Mouse (Mus musculus): ENCODE data around the gene Apoe.

DNA sequence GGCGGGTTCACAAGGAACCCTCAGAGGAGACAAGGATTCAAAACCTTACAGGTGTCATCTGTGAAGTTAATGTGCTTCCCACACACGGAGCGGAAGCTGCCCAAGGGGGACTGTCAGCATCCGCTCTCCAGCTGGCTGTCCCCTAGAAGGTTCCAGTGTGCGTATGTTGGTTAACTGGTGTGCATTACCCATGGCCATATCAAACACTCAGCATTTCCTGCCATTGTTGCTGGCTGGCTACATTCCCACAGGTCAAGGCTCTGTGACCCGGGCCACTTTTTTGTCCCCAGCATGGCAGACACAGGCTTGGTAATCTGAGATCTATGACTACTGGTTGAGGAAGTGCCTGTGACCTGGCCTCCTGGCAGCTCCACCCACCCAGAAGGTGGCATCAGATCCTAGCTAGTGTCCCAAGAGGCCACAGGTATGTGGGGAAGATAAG, 23.8 kb upstream of the Apoe start:
- TF ChIP-seq MAZ (IDR thresholded peaks at IDR 0.05; ENCODE audit: low read depth, low read length): no peak
- no peak for TF ChIP-seq EP300 (IDR thresholded peaks at IDR 0.05; ENCODE audit: low read length)
- TF ChIP-seq NRF1 (IDR thresholded peaks at IDR 0.05; ENCODE audit: low read depth, low read length): no peak
- TF ChIP-seq CTCF (conservative IDR thresholded peaks at IDR 0.05 in 1 of 2, IDR thresholded peaks at IDR 0.05 in 1 of 2; ENCODE audit: low read depth in 2 of 2, low read length in 2 of 2): no peak
- no peak for TF ChIP-seq RCOR1 (conservative IDR thresholded peaks at IDR 0.05; ENCODE audit: low read depth, low read length)
- no peak for TF ChIP-seq MAFK (IDR thresholded peaks at IDR 0.05; ENCODE audit: insufficient replicate concordance, low read length)
- no peak for TF ChIP-seq JUN (IDR thresholded peaks at IDR 0.05; ENCODE audit: insufficient read depth, low read depth, low read length)
- TF ChIP-seq NELFE (IDR thresholded peaks at IDR 0.05; ENCODE audit: low read depth, low read length): no peak
